Mouse (Mus musculus) layer of hippocampus, adult 9-11 months (tissue): ENCODE data around the gene Pank1.

Experiments used
- DNase-seq: peaks from one replicate; pipeline ENCODE4 v3.0.0; 2022

Gene Pank1

GRCm38 (mm10) chr19:34878603-34879541 lies at the start of gene Pank1:
Gene Pank1, minus strand, starts transcription at chr19:34879455.
- peak; percentile 71 for DNase-seq

GRCm38 (mm10) chr19:34922603-34922963 lies 43.3 kb upstream of the Pank1 start:
- DNase-seq: no peak

- DNase-seq: peak; percentile 79
These were observed 42.7 kb upstream of the Pank1 start, which contains the start of gene Kif20b for GRCm38 (mm10) chr19:34921652-34922602. Gene Kif20b, plus strand, starts transcription at chr19:34922361.

- no peak for DNase-seq
These were observed 42.0 kb upstream of the Pank1 start for GRCm38 (mm10) chr19:34921253-34921651.

- no peak for DNase-seq
These were observed 41.3 kb upstream of the Pank1 start for GRCm38 (mm10) chr19:34920531-34920930.

GRCm38 (mm10) chr19:34920066-34920465 lies 40.8 kb upstream of the Pank1 start:
- DNase-seq: no peak

- DNase-seq: no peak
These were observed 33.1 kb upstream of the Pank1 start for GRCm38 (mm10) chr19:34912366-34912765.

GRCm38 (mm10) chr19:34906772-34907171 lies 27.5 kb upstream of the Pank1 start:
- DNase-seq: no peak

- DNase-seq: no peak
These were observed 26.2 kb upstream of the Pank1 start for GRCm38 (mm10) chr19:34905424-34905823.

GRCm38 (mm10) chr19:34904032-34904431 lies 24.8 kb upstream of the Pank1 start:
- DNase-seq: no peak

GRCm38 (mm10) chr19:34901735-34902134 lies 22.5 kb upstream of the Pank1 start:
- DNase-seq: no peak

GRCm38 (mm10) chr19:34901266-34901665 lies 22.0 kb upstream of the Pank1 start:
- DNase-seq: no peak

- no peak for DNase-seq
These were observed 19.7 kb upstream of the Pank1 start for GRCm38 (mm10) chr19:34898941-34899340.

- DNase-seq: no peak
These were observed 18.1 kb upstream of the Pank1 start for GRCm38 (mm10) chr19:34897082-34897965.

GRCm38 (mm10) chr19:34895082-34895481 lies 15.8 kb upstream of the Pank1 start:
- DNase-seq: no peak

GRCm38 (mm10) chr19:34891590-34891989 lies 12.3 kb upstream of the Pank1 start:
- DNase-seq: no peak

GRCm38 (mm10) chr19:34890981-34891380 lies 11.7 kb upstream of the Pank1 start:
- no peak for DNase-seq

GRCm38 (mm10) chr19:34886324-34886723 lies 7.1 kb upstream of the Pank1 start:
- no peak for DNase-seq

- DNase-seq: no peak
These were observed 4.4 kb upstream of the Pank1 start for GRCm38 (mm10) chr19:34883526-34884224.

GRCm38 (mm10) chr19:34882443-34882842 lies 3.2 kb upstream of the Pank1 start:
- DNase-seq: no peak

GRCm38 (mm10) chr19:34881160-34881559 lies 1.9 kb upstream of the Pank1 start:
- DNase-seq: no peak

- DNase-seq: no peak
These were observed 369 bp upstream of the Pank1 start for GRCm38 (mm10) chr19:34879624-34880023.
